Mouse (Mus musculus) frontal cortex, postnatal 14 days (tissue): Measurements from ENCODE around the gene Smg1.
A peak's percentile ranks its signal among the peaks of the same experiment; 100 is the strongest.
"Not testable (repeated sequence)": the region's sequence is repeated elsewhere in the genome, so short reads cannot be mapped to it uniquely, and the experiment has no call there.

Experiments
- DNase-seq, 2 experiments: peaks; one replicate each; pipeline ENCODE4 v3.0.0; 2022; ENCODE audit warnings: low spot score in 2 of 2

Smg1 gene

DNA sequence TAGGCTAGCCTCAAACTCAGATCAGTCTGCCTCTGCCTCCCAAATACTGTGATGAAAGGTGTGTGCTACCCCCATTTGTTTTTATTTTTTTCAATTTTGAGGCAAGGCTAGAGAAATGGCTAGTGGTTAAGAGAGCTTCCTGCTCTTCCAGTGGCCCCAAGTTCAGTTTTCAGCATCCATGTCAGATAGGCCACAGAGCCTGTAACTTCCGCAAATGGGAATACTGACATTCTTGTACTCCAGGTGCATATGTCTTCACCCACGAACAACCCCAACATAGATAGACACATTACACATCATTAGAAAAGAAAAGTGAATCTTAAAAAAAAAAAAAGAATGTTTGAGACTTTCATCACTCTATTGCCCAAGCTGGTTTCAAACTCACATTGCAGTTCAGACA, 6.1 kb upstream of the Smg1 start:
- no peak for DNase-seq

DNA sequence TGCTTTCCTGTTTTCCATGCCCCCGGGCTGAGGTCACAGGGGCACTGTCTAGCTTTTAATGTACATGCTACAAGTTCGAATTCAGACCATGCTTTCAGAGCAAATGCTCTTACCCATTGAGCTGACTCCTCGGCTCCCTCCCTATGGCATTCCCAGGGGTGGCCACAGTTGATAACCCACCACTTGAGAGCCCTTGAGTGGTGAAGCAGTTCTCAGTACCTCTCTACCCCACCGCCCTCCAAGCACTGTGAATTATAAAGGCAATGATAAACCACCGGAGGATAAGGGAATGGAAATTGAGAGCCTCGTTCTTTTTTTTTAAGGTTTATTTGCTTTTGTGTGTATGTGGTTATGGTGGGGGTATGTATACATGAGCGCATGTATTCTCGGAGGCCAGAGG, 4.6 kb upstream of the Smg1 start:
- no peak for DNase-seq

DNA sequence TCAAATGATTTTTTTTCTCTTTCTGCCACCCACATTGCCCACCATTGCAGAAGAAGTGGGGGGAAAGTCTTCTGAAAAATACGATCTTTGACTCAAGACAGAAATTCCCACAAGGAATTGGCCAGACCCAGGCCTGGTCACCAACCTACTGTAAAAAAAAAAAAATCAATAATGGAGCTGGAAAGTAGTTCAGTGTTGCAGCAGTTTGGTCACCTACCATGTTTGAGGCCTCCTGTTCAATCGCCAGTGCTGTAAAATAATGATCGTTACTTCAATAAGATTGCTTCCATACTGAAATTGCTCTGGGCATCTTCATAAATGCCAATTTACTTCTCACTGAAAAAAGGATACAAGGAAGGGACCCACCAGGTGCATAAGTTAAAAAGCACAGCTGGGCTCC, 1.8 kb upstream of the Smg1 start:
- no peak for DNase-seq

- DNase-seq, result no peak
Measured at GRCm38 (mm10) chr7:118242911-118243412, 508 bp downstream of the Smg1 start.

GRCm38 (mm10) chr7:118242309-118242708, 1.2 kb downstream of the Smg1 start:
- no peak for DNase-seq

DNA sequence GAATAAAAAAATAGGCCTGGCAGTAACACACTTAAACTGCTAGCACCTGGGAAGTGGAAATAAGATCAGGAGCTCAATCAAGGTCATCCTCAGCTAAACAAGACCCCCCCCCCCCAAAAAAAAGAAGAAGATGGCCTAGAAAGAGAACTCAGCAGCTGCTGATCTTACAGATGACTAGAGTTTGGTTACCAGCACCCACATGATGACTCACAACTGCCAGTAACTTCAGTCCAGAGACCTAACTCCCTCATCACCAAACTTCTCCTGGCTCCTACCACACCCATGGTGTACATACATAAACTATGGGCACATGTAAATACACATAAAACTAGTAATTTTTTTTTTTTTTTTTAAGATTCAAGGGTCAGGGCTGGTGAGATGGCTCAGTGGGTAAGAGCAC, 3.1 kb downstream of the Smg1 start:
- DNase-seq, result no peak

DNA sequence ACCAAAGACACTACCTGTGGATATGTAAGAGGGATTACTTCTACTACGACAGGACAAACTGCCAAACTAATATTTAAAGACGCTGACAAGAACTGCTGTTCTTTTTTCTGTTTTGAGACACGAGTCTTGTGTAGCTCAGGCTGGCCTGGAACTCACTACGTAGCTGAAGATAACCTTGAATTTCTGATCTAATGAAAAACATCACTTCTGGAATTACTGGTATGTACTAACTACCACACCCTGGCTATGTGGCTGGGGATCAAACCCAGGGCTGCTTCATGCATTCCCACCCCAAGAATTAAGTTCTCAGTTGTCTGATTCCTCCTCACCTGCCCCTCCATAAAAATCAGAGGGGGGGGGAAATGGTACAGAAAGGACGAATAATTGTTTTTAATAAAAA, 3.5 kb downstream of the Smg1 start:
- no peak for DNase-seq

DNA sequence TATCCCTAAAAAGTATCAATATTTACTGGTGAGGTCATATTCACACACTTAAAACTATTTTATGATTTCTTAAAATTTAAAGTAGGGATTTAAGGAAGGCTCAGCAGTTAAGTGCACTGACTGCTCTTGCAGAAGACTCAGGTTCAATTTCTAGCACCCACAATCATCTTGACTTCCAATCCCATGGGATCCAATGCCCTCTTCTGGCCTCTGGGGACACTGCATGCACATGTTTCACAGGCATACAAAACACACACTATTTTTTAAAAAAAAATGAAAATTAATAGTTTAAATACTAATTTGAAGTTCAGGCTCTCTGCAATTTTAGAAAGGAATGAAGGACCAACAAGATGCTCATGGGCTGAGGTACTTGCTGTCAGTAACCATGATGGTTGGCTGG, 6.5 kb downstream of the Smg1 start:
- no peak for DNase-seq

- DNase-seq, result no peak
Measured at GRCm38 (mm10) chr7:118234236-118234635, 9.2 kb downstream of the Smg1 start.

- DNase-seq, result no peak
Measured at GRCm38 (mm10) chr7:118232613-118233012, 10.9 kb downstream of the Smg1 start.

DNA sequence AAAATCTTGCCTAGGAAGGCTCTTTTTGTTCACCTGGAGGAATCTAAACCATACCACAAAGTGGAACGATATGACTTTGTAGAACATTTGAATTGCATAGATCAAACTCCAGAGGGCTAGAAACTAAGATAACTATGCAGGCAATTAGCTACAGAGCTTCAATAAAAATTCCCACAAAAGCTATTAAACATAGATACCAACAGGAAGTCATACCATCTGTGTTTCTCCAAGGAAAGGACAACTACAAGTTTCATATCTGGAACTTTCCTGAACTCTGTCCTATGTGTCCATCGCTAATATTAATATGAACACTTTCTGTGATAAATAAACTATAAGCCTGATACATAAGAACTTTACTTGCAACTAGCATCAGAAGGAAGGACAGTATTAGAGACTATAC, 23.7 kb downstream of the Smg1 start:
- DNase-seq, result no peak

DNA sequence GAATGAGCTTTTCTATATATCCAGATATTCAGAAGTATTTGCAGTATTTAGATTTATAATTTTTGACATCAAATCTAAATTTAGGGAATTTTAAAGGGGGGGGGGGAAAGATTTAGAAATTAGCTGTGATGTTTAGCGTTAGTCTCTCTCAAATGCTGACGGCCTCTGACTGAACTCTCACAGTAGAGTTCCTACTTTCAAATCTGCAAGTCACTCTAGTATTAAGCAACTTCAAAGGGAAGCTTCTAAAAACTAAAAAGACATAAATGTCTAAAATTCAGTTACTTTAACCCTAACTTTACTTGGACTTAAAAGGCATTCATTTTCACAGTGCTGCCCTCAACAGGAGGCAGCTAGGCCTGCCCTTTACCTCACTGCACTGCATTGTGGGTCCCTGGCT, 37.1 kb downstream of the Smg1 start:
- no peak for DNase-seq

- DNase-seq, result no peak
Measured at GRCm38 (mm10) chr7:118195756-118196155, 47.7 kb downstream of the Smg1 start.

DNA sequence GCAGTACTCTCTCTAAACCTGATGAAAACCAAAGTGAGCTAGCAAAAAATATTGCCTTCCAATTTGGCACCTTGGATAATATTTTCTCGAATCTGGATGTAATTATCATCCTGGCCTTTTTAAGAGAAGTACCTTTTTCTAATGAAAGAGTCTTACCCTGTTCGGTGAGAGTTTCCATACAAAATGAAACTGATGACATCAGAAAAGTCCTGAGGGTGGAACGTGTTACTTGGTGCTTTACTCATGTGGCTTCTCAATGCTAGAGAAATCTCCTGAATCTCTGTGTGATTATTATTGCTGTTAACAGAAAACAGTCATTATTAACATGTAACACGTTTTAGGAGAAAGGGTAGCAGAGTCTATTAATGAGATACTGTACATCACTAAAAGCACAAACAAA, 57.6 kb downstream of the Smg1 start:
- no peak for DNase-seq

DNA sequence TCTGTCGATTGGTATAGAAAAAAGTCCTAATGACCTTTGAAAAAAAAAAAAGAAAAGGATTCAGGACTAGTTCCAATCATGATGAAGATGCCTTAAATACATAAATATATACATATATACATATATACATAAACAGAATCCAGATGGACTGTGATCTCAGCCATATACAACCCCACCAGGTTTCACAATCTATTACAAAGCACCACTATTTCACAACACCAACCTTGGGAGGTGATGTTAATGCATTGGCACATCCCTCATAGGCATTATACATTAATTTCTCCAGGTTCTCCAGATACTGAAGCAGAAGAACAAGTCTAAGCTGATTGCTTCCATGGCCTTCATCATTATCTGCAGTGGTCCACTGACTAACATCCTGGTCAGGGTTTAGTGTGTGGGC, 58.9 kb downstream of the Smg1 start:
- no peak for DNase-seq

DNA sequence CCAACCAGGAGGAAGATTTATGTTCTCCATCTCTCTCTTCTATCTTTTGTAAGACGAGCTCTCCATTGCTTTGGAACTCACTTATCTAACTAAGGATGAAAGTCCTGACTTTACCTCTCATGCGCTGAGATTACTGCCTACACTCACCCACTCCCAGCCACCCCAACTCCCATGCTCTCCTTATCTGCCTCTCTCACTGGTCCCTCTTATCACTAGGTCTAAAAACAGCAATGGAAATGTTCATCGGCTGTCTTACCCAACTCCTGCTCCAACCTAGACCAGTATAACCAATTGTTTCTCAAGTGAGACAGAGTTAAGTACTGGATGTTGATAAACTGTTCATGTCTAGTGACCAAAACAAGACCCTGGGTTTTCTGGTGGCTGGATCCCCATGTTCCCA, 62.3 kb downstream of the Smg1 start:
- no peak for DNase-seq

- no peak for DNase-seq
Measured at GRCm38 (mm10) chr7:118179782-118180181, 63.7 kb downstream of the Smg1 start.

DNA sequence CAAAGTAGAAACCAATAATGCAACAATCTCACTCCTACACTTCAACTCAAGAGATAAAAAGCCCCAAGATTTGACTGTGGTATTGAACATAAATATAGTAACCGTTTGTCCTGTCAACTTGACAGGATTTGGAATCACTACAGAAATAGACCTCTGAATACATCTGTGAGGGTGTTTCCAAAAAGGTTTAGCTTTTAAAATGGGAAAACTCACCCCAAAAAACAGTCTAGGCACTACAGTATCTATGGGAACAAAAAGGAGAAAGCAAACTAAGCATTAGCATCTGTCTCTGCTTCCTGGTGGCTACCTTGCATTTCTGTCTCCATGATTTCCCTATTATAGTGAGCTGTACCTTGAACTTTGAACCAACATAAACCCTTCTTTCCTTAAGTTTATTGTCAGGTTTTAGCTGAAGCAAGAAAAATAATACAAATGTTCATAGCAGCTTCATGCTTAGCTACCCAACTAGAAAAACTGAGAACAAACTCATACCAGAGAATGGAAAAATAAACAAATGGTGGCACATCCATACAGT, 67.6 kb downstream of the Smg1 start:
- no peak for DNase-seq

GRCm38 (mm10) chr7:118170125-118170524, 73.3 kb downstream of the Smg1 start:
- DNase-seq, result not testable (repeated sequence)

GRCm38 (mm10) chr7:118163006-118163405, 80.5 kb downstream of the Smg1 start:
- no peak for DNase-seq

DNA sequence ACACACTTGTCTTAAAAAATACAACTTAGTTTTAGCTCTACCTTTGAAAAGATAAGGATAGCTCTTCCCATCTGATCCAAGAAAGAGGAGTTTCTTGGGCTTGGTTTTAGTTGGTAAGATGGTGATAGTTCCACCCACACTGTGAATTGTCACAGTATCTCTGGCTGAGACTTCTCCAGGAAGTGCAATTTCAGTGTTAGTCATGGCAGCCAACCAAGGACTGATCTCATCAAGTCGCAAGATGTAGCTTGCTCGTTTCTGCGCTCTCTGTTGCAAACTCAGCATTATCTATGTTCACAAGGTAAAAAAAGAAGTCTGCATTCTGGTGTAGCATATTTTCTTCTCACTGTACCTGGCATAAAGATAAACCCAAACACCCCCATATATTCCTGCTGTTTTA, 83.3 kb downstream of the Smg1 start:
- DNase-seq, result peak; percentile 8 to 12

DNA sequence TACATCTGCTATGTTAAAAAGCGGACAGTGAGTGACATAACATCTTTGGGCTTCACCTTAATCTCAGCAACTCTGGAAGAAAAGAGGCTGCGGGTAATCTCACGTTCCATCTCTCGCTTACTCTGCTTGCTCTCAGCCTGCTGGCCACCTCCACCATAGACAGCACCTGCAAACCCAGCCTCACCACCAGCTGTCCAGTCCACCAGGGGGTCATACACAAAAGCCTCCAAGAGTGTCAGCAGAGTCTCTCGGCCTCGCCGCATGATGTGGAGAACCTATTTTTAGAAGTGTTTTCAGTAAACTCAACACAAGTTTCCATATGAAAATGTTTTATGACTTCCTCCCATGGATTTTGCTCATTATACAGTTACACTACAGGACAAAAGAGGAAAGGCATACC, 87.0 kb downstream of the Smg1 start:
- DNase-seq, result no peak

DNA sequence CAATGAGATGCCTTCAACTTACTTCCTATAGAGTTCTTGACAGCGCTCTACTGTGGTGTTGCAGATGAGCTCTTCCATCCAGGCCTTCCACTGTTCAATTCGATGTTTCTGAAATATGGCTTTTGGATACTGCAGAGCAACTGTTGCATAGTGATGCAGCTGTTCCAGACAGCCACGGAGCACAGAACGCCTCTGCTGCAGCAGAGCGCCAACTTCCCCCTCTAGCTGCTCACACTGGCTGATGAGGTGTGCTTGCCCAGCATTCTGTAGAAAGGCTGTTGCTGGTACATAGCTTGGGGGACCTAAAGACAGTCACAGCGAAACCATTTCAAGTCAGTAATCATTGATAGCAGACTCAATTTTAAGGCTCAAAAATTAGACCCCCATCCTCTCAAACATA, 89.3 kb downstream of the Smg1 start:
- no peak for DNase-seq

DNA sequence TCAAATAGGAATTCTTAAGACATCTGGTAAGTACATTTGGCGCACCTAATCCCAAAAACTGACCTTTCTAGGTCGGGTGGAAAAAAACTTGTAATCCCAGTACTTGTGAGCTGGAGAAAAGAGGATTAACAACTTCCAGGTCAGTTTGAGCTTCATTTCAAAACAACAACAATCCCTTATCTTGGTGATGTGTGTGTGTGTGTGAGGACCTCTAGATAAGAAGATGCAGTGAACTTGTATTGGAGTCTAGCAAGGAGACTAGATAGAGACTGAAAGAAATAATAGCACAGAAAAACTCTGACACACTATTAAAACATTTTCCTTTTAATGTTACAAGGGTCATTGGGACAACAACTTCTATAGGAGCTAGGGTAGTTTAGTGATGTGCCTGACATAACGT, 99.9 kb downstream of the Smg1 start:
- no peak for DNase-seq

DNA sequence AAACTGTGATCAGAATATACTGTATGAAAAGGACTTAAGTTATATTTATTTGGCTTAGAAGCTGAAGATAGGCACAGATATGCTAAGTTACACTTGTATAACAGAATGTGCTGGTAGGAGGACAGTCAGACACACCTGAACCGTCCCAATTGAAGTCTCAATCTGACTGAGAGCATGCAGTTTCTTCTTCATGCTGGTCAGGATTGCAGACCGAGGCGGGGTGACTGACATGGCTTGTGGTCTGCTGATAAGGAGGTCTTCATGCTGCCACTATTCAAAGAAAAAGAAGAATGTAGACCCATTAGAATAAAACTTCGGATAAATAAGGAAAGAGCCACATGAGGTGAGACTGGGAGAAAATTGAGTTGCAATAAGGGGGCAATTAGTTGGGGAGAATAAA, 100.3 kb downstream of the Smg1 start:
- no peak for DNase-seq
